Mouse (Mus musculus) cerebellum, adult 2 months (tissue): ENCODE measurements around the gene Asxl2.

Experiments
- CTCF ChIP-seq: fragments of 200-500 bp; IDR thresholded peaks from 2 replicates; pipeline ENCODE4 v1.5.1; 2011; ENCODE audit warnings: low read depth, mild to moderate bottlenecking, control low read depth, low read length, moderate library complexity, borderline replicate concordance; ENCODE audit not compliant: insufficient read depth
- POLR2A ChIP-seq: fragments of 200-500 bp; IDR thresholded peaks from 2 replicates; pipeline ENCODE4 v1.6.1; 2011; ENCODE audit warnings: low read length, control low read depth, borderline replicate concordance; ENCODE audit not compliant: insufficient read depth

DNA sequence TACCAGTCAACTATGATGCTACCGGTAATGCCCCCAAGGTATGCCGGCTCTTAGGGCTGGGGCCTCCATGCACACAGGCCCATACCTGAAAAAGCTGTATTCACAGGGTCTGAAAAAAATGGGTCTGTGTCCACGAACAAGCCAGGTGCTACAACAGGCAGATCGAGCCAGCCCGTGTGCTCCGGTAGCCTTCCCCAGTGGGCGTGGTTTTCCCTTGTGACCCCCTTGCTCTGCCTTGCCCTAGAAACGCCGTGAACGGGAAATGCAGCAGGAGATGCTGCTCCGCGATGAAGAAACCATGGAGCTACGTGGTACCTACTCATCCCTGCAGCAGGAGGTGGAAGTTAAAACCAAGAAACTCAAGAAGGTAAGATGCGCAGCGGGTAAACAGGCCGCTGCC, 38.8 kb upstream of the Asxl2 start:
- TF ChIP-seq CTCF = no peak
- TF ChIP-seq POLR2A = no peak
